In the genomic region with DNA sequence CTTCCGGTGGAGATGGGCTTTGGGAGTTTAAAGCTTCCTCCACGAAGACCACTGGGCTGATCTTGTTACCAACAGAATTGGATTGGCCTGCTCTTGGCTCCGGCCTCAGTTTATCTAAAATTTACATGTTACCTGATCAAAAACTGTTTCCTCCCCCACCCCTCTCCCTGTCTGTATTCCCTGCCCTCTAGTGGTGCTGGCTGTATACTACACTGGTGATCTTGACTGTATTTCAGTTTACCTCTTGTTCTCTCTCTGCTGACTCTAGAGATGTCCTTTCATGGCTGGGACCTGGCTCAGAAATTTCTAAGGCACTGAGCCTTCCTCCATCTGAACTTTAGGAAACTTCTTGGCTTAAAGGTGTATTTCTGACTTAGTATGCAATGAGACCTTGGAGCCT, we compare ENCODE assay signal across 8 mouse cellular contexts. TPM values are rescaled to one million over a fixed set of nuclear protein-coding genes. Genes with fewer than 3 reads are reported as not detected.
DNase-seq lines count a peak whose midpoint lies in the region.

No protein-coding gene starts in this region.

- DNase-seq in gastrocnemius, adult 18-20 months (ENCODE audit: low spot score): peak; percentile 42
- DNase-seq in gastrocnemius, adult 8-10 months (ENCODE audit: low spot score in 2 of 2): no peak
- peak; percentile 47 for DNase-seq in urinary bladder, postnatal 14 days (ENCODE audit: low spot score)
- DNase-seq in urinary bladder, adult 2 months (ENCODE audit: low spot score): no peak
- peak; percentile 29 for DNase-seq in fibroblast of lung, adult 2 months (ENCODE audit: low read depth)
- DNase-seq in lung, postnatal 25 days (ENCODE audit: low spot score): peak; percentile 26
- DNase-seq in gastrocnemius, postnatal 14 days: no peak
- no peak for DNase-seq in urinary bladder, postnatal 36 days (ENCODE audit: low spot score in 2 of 2)

- intact Hi-C loops in gastrocnemius, postnatal 14 days (cut with DNase I; ENCODE audit: low total_unique reads): no loop called here

RNA-seq across cellular contexts. Expression of a gene that starts 3.3 kb away (rescaled TPM):
- total RNA-seq in gastrocnemius, adult 18-20 months (2021): 1 to 10 TPM; 2.6 to 2.9 TPM
- 1 to 10 TPM; 1.9 to 2.9 (median 2.4) TPM for total RNA-seq in gastrocnemius, adult 8-10 months (2022)
- polyA plus RNA-seq in urinary bladder, adult 2 months (2012; rRNA removed): 12.1 and 12.6 TPM in 2 replicates
- total RNA-seq in gastrocnemius, postnatal 14 days (2021): 10 to 100 TPM; 17.3 to 23.0 TPM

RNA-seq across cellular contexts. Expression of a gene that starts 3.7 kb away (rescaled TPM):
- total RNA-seq in gastrocnemius, adult 18-20 months (2021): 1 to 10 TPM; 4.5 to 5.5 TPM
- 1 to 10 TPM; 5.2 to 7.0 (median 6.2) TPM for total RNA-seq in gastrocnemius, adult 8-10 months (2022)
- 8.5 and 13.0 TPM in 2 replicates for polyA plus RNA-seq in urinary bladder, adult 2 months (2012; rRNA removed)
- total RNA-seq in gastrocnemius, postnatal 14 days (2021): 1 to 10 TPM; 6.0 TPM

RNA-seq across cellular contexts. Expression of a gene that starts 18.8 kb away (rescaled TPM):
- under 1 TPM in 1 of 2 experiments, not detected in 1; 0.36 TPM for total RNA-seq in gastrocnemius, adult 18-20 months (2021)
- total RNA-seq in gastrocnemius, adult 8-10 months (2022): under 1 TPM in 1 of 4 experiments, not detected in 3; 0.38 TPM
- polyA plus RNA-seq in urinary bladder, adult 2 months (2012; rRNA removed): 0.07 and 0.14 TPM in 2 replicates
- total RNA-seq in gastrocnemius, postnatal 14 days (2021): not detected

RNA-seq across cellular contexts. Expression of a gene that starts 28.4 kb away (rescaled TPM):
- total RNA-seq in gastrocnemius, adult 18-20 months (2021): 10 to 100 TPM; 70.1 to 70.9 TPM
- 10 to 100 TPM; 73.7 to 90.1 (median 78.3) TPM for total RNA-seq in gastrocnemius, adult 8-10 months (2022)
- 75.7 and 79.3 TPM in 2 replicates for polyA plus RNA-seq in urinary bladder, adult 2 months (2012; rRNA removed)
- 10 to 100 TPM; 64.9 to 68.5 TPM for total RNA-seq in gastrocnemius, postnatal 14 days (2021)

RNA-seq across cellular contexts. Expression of a gene that starts 35.7 kb away (rescaled TPM):
- total RNA-seq in gastrocnemius, adult 18-20 months (2021): 10 to 100 TPM; 50.2 to 64.1 TPM
- 10 to 100 TPM; 21.1 to 74.1 (median 37.8) TPM for total RNA-seq in gastrocnemius, adult 8-10 months (2022)
- 85.3 and 147 TPM in 2 replicates for polyA plus RNA-seq in urinary bladder, adult 2 months (2012; rRNA removed)
- 100 to 1,000 TPM; 128 to 156 TPM for total RNA-seq in gastrocnemius, postnatal 14 days (2021)

Comparison
In these comparisons a context has a peak if more than half of its experiments do, and no peak if none do; other contexts are left out.
1. DNase-seq: peak in gastrocnemius, adult 18-20 months (single experiment), urinary bladder, postnatal 14 days (single experiment), fibroblast of lung, adult 2 months (single experiment) and lung, postnatal 25 days (single experiment); none in gastrocnemius, adult 8-10 months (0 of 2), urinary bladder, adult 2 months (single experiment), gastrocnemius, postnatal 14 days (single experiment) and urinary bladder, postnatal 36 days (0 of 2).
2. RNA of a gene that starts 3.3 kb away (total RNA-seq): 17.3 to 23.0 TPM in gastrocnemius, postnatal 14 days; 2.6 to 2.9 TPM in gastrocnemius, adult 18-20 months and 1.9 to 2.9 TPM in gastrocnemius, adult 8-10 months; every median in the first group is over 4 times any median in the second.